Mouse (Mus musculus) erythroid progenitor cell, adult 5-6 weeks (primary cell): ENCODE measurements around the gene Nuak1. TPM values are rescaled to one million over a fixed set of nuclear protein-coding genes. Genes with fewer than 3 reads are reported as not detected.

Experiments used
- ATAC-seq: replicated peaks from 2 replicates; pipeline ENCODE4 v1.8.0; 2016; ENCODE audit warnings: moderate number of reproducible peaks, mild to moderate bottlenecking, moderate TSS enrichment, inconsistent platforms; ENCODE audit not compliant: poor library complexity, low FRiP score, severe bottlenecking
- total RNA-seq, 2 experiments: library from RNA; stranded (forward) in 1 of 2; stranded (reverse) in 1 of 2; fragments of 150-400 nt in 1 of 2; fragments of 186-747, 209-891 nt in 1 of 2; gene quantifications; 2 replicates each; pipeline versions ENCODE4 v1.2.3 to v1.2.4; 2015 to 2017; ENCODE audit warnings: low replicate concordance in 2 of 2

Nuak1 gene
- total RNA-seq, 2 experiments from 2014 or later = 1.4 to 2.1 TPM

DNA sequence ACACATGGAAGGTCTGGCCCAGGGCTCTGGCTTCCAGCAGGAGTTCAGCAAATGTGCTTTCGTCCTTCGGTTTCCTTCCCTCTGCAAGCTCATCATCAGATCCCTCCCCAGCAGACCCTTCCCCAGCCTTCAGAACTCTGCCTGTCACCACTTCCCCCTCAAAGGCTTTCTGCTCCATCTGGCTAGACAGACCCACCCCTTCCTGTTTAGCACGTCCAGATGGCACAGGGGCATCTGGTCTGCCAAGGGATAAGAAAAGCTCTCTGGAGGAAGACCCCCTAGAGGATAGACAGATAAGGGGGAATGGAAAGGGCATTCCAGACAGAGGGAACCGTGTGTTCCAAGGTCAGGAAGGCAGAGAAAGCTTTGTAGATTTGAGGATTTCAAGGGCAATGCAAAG is 53.1 kb downstream of the Nuak1 start:
- ATAC-seq = no peak

DNA sequence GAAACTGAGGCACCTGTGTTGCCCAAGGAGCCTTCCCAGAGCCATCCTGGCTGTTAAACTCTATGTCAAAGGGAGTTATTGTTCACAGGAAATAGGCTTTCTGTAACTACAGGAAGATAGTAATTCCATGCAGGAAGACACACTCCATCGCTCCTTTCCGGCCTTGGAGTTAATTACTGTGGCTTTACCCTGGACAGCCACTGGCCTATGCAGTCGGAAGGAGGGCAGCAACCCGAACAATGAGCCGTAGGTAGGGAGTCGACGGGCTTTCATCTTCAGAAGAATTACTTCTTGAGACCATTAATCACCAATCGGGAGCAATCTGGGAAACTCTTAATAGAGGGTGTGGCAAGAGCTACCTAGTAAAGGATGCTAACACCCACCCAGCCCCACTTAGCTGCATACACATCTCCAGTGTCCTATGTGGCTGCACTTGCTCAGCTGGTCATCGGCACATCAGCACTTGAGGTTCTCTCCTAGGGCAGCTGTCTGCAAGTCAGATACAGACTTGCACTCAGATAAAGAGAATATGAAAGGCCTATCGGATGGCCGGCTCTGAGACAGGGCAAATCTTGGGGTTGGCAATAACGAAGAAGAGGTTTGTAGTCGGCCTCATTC is 53.7 kb downstream of the Nuak1 start:
- ATAC-seq = no peak

DNA sequence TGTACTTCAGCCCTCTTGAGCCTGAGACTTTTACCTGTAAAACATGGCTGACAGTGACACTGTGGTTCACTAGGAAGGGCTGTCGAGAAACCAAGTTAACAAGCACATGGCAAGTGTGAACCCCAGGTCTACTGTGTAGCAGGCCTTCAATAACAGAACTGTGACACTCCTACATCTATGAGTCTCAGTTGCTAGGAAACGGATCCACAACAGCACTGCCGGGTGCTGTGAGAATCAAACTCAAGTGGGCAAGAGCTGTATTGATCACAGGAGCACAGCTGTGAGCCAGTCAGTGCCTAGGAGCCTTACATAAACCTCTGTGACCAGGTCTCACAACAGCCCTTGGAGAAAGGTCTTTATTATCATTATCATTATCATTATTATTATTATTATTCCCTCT is 54.2 kb downstream of the Nuak1 start:
- ATAC-seq = no peak

DNA sequence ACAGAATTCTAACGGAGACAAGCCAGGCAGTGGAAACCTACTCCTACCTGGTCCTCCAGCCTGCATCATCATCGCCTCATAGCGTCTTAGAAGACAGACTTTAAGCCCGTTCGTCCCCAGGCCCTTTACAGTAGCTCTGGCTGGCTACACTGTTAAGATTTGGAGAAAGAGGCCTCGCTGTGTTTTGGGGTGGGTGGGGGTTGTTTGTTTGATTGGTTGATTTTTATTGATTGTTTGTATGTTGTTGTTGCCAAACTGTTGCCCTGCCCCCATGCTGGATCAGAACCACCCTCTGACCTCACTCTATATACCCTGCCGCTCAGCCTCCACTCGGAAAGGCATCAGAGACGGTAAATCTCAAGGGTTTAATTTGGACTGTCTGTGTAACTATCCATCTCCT is 55.6 kb downstream of the Nuak1 start:
- no peak for ATAC-seq

DNA sequence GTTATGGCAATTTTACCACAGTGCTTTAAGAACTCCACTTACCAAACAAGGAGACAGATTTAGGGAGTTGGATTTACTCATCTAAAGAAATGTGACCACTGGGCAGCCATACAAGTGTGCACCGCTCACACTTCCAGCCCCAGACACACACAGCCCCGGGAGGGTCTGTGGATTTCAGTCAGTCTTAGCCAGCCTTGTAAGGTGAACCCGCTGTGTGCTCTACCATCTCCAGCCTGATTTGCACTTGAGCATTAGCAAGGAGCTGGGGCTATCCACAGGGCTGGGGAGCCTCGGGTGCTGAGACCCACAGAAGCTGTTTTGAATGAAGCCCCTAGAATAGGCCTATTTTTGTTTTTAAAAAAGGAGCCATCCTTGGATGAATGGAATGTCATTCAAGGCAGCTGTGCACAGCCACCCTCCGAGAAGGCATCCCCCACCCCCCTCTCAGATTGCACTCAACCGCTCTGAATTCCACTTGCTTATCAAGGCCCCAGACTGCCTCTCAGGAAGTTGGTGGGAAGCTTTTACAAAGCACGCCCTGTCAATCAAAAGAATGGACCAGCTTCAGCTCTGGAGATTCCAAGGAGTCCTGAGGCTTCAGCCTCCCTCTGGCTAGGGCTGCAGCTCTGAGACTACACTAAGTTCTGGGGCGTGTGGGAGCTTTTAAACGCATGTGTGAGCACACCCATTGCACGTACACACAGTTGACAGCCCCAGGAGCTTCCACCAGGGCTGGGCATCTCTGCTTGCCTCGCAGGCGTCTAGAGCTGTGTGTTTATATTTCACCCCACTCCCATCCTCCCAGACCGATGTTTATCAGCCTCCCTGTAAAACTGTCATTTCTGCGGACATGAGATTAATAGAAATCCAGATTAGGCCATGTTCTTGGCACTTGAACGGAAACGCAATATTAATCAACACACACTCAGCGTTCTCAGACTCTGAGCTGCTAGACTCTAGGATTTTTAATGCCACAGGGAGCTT is 57.2 kb downstream of the Nuak1 start:
- no peak for ATAC-seq

DNA sequence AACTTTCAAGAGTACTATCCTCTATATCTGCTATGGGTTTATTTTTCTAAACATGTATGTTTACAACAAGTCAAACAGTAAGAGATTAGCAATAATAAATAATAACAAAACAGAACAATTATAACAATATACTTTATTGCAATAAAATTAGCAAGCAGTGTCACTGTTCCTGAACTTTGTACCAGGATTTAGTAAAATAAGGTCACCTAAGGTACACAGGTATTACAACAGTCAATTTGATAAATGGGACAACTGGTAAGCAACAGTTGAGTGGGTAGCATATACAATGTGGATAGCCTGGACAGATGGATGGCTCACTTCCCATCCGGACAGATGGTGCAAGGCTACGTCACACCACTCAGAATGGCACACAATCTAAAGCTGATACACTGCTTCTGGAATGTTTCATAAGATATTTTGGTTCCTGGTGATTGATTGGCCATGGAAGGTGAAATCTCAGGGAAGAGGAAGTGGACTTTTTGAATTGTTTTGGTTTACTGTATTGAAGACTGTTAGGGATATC is 59.1 kb downstream of the Nuak1 start:
- ATAC-seq = no peak

DNA sequence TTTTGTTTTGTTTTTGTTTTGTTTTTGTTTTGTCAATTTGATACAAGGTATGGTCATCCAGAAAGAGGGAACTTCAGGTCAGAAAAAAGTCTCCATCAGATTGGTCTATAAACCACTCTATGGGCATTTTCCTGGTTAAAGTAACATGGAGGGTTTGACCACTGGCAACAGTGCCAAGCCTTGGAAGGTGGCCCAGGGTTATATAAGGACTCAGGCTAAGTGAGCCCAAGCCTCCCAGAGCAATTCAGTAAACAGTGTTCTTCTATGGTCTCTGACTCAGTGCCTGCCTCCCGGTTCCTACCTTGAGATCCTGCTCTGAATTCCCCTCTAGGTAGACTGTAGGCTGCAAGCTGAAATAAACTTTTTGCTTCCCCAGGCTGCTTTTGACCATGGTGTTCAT is 61.0 kb downstream of the Nuak1 start:
- no peak for ATAC-seq

DNA sequence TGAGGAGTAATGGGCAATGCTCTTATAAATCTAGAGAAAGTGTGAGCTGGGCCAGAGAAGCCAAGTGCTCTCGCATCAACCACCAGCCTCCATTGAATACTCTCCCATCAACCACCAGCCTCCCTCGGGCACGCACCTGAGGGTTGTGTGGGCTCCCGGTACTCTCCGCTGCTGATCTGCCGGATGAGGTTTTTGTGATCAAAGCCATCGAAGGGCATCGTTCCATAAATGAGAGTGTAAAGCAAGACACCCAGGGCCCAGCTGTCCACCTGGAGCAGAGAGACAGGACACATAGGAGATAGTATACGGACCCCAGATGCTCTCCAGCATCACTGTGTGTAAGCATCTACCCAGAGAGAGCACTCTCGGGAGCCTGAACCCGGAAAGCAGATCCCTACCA is 62.4 kb downstream of the Nuak1 start:
- ATAC-seq = no peak

DNA sequence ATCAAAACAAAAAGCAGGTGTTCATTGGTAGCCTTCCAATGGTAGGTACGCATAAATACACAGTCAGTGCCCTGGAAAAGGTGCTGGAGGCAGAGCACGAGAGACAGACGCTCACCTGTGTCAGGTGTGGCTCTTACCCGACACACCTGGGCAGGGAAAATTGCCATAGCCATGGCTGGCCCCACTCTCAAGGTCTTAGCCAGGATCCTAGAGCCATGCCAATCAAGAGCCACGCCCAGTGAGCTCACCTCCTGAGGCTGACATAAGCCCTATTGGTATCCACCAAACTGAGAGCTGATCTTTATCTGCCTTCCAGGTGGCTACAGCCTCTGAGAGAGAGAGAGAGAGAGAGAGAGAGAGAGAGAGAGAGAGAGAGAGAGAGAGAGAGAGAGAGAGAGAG is 64.1 kb downstream of the Nuak1 start:
- ATAC-seq = no peak

DNA sequence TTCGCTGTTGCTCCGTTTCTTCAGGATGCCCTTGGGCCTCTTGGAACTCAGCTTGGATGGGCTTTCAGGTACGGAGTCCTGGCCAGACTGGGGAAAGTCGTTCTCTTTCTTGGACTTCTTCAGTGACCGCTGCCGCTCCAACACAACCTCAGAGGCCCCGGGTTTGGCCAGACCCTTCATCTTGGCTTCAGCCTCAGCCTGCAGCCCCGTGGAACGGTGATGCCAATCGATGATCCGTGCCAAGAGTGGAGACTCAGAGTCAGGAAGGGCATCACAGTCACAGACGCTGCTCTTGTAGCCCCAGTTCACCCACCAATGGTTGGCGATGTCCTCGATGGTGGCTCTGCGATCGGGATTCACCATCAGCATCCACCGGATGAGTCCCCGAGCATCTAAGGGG is 65.4 kb downstream of the Nuak1 start:
- ATAC-seq = no peak

DNA sequence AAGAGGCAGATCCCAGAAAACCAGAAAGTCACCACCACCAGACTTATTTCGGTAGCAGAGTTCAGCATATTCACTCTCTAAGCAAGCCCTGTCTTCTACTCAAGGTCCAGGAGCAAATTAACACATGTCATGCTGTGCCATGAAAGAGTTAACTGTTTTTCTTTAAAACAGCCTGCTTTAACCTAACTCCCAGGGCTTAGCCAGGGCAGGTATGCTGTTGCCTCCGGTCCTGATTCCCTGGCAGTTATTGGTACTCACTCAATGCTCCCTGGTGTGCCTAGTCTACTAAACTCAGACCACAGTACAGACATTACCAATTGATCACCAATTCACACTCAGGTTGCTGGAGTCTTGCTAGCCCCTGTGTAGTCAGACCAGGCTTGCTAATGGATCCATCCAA is 66.9 kb downstream of the Nuak1 start:
- ATAC-seq = no peak

DNA sequence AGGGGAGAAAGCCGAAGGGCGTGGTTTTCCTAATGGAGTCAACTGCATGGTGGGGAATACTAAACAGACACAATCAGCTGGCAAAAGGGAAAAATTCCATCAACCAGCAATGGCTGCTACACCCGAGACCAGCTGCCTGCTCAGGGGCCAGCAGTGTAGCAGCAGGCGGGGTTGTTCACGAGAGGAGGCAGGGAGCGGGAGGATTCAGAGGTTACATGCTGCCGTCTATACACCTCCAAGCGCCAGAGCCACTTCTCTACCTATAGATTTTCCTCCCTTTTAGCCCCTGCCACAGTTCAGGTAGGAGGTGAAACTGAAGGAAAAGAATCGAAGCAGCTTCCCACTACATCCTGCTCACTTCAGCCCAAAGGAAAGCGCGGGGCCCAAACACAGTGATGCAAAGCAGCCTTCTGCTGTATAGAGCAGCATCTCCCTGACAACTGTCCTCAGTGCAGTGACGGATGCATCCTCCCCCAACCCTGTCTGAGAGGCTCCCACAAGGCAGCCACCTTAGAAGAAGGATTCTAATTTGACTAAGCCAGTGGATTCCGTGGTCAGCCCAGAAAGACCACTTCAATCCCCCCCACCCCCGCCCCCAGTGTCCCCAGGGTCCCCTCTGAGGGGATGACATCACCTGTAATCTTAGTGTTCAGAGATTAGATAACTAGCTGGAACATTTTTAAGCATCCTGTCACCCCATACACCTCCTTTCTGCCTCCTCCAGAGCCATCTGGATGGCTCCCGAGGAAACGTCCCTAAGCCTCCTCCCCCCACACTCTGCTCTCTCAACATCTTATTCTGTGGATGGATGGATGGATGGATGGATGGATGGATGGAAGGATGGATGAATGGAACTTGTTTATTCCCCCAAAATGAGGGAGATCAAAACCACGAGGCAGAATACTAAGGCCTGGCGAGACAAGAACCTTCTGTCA is 68.0 kb downstream of the Nuak1 start:
- no peak for ATAC-seq

DNA sequence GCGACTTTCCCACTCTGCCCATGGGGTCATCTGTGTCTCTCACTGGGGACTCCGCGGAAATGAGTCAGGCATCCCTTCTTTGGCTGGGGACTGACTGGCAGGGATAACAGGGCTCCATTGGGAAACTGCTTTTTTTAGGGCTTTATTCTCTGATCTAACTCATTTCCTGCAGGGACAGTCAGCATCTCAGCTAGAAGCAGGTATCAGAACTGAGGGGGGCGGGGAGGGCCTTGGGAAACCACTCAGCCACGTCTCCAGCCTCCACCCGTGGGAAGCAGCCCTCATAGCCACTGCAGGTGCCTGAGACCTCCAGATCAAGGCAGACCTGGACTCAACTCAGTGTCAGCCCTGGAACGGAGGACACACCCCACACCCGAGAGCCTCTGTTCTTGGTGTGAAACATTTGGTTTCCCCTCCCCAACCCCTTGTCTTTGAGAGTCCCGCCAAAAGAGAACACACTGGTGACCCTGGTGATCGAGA is 68.7 kb downstream of the Nuak1 start:
- no peak for ATAC-seq

DNA sequence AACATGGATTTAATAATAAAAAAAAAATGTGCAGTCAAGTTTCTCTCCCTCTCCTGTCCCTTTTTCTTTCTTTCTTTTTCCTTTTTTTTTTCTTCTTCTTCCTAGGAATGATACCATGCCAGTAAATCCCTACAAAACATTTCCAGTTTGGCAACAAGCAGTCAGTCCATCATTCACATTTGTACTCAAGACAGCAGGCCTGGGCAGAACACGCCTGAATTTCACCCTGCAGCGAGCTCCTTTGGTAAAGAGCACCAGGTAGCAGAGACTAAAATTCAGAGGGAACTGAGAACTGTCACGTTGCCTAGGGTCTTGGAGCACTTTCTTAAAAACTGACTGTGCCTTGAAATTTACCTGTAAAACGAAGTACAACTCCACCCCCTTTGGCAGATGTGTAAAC is 69.2 kb downstream of the Nuak1 start:
- no peak for ATAC-seq

DNA sequence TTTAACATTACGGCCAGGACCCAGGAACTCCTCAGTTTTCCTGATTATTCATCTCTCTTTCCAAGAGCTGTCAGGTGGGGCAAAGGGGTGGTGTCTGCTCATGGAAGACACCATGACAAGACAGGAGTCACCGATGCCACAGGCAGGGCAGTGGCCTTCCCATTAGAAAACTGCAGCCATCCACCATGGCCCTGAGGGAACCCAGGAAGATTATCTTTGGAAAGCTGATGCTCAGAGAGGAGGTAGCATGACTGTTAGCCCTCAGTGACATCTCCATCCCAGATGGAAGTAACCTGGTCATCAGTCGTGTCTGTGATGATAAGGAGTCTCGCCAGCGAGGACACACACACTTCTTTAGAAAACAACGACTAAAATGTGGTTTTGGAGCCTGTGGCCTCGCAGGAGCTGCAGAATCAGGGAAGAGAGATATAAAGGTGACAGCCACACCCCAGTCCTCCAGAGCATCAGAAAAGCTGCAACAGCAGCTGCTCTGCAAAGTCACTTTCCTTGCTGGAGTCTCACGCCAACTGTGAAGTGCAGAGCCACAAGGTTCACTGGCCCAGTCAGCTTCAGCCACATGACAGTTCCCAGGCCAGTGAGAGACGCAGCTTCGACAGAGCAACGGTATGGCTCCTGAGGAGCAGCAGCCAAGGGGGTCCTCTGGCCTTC is 70.6 kb downstream of the Nuak1 start:
- no peak for ATAC-seq

DNA sequence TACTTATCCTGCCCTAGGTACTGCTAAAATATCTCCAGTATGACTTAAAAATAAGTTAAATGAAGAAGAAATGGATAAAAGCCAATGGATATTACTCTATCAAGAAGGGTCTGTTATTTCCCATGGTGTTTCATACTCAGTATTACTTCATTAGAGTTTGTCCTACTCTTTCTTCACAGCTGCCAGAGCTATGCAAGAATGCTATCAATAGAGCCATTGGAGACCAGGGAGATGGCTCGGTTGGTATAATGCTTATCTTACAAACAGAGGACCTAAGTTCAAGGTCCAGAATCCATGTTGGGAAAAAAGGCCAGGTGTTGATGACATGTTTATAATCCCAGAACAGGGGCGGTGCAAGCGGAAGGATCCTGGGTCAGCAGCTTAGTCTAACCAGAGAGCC is 72.2 kb downstream of the Nuak1 start:
- ATAC-seq = no peak

DNA sequence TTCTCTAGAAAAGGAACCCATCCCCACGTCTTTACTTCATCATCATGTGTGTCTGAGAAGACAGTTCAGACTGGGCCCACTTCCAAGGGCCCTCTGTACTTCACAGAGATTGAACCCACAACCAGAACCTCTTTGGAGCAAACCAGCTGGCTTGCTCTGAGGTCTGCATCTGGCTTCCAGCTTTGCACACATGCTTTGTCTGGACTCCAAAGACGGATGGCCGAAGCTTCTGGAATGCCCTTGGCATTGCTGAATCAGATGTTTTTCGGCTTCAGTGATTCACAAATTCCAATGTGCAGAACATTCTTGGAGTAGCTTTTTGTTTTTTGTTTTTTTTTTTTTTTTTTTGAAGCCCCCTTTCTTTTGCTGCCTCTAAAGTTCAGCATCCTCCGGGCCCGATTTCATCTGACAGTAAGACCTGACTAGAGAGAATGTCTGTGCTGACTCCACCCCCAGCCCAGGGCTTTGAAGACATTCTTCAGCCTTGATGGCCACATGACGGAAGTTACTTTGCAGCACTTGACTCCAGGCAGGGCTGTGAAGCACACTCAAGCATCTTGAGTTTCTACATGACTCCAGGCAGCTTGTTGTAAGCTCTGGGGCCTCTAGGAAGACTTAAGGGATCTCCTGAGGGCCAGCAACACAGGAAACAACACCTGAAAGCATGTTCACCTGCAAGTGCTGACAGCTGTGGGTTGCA is 75.1 kb downstream of the Nuak1 start:
- ATAC-seq = no peak

DNA sequence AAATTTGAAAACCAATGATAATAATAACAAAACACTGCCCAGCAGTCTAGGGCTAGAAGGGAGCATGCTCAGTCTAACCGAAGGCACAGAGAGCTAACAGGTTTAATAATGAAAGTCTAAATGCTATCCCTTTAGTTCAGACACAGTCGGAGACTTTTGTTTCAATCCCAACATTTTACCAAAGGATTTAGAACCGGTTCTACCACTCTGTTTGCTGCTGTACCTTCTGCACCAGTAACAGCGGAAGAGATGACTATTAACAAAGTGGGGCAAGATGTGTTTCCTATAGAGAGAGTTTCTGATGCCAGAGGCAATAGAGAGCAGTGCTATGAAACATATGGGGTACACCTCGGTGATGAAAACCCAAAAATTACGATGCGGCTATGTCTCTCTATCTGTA is 76.6 kb downstream of the Nuak1 start:
- ATAC-seq = no peak

DNA sequence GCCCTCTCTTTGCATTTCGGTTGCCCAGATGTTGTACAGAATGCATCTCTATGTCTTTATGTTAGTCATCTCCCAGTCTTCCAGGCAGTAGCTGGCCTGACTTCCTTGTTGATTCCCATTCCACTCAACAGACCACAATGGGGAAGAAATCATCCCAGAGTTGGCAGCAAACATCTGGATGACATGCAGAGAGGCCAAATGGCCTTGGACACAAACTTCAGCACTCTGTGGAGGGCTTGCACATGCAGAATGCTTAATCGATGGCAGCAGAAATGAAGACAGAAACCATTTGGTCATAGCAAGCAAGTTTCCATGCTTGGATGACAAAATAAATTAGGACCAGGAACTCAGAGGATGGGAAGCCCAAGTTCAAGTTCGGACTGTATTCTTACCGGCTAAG is 79.4 kb downstream of the Nuak1 start:
- no peak for ATAC-seq
